Mouse (Mus musculus): ENCODE measurements around the gene 1700003E16Rik. TPM values are rescaled to one million over a fixed set of nuclear protein-coding genes. Genes with fewer than 3 reads are reported as not detected.
A peak's percentile ranks its signal among the peaks of the same experiment; 100 is the strongest.

Gene 1700003E16Rik
- total and polyA plus RNA-seq, 3 experiments: 0.15 to 0.50 TPM; not detected in 1

DNA sequence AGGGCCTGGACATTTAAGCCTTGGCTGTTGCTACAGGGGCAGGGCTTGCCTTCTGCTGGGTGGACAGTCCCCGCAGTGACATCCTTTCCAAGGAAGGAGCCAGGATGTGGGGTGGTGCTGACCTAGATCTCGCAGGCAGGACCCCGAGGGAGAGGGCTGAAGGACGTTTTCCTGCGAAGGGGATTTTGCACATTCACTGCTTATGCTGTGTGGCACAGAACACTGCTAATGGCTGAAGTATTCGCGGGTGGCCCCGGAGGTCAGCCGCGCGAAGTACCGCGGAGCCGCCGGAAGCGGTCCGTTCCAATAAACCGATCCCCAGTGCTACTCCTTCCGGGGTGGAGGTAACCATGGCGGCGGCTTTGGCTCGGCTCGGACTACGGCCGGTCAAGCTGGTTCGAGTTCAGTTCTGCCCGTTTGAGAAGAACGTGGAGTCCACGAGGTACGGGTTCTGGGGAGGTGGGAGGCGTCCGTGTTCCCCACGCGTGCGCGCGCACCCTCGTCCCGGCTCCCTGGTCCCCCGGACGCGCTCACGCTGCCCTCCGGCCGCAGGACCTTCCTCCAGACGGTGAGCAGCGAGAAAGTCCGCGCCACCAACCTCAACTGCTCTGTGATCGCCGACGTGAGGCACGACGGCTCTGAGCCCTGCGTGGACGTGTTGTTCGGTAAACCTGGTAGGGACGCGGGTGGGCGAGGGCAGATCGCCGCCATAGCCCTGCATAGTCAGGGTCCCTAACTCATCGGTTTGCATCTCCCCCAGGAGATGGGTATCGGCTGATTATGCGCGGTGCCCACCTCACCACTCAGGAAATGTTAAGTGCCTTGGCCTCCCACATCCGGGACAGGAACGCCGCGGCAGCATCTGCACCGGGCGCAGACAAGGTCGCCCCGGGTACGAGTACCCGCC is 47.2 kb upstream of the 1700003E16Rik start, which contains the start of gene Mrpl53 (continued):
- TF ChIP-seq MEF2A (IDR thresholded peaks at IDR 0.05; ENCODE audit: extremely low read depth, insufficient replicate concordance, low read depth, low read length, poor library complexity, severe bottlenecking) (no peak), ELF1 (IDR thresholded peaks at IDR 0.05; ENCODE audit: low read depth, low read length) (peak; percentile 55; the same call in 1 of the 2 replicates), ZC3H11A (IDR thresholded peaks at IDR 0.05; ENCODE audit: low read depth, low read length) (no peak), EP300 (IDR thresholded peaks at IDR 0.05; ENCODE audit: low read depth in 1 of 2, low read length in 2 of 2) (no peak), HCFC1 (IDR thresholded peaks at IDR 0.05; ENCODE audit: low read depth, low read length) (peak; percentile 95), MAFK (IDR thresholded peaks at IDR 0.05; ENCODE audit: borderline replicate concordance, low read depth, low read length) (no peak), POLR2AphosphoS2 (IDR thresholded peaks at IDR 0.05; ENCODE audit: low read length) (peak; percentile 90), KAT2A (conservative IDR thresholded peaks at IDR 0.05; ENCODE audit: low read depth, low read length) (no peak; the same call in 1 of the 2 replicates), RAD21 (IDR thresholded peaks at IDR 0.05; ENCODE audit: low read depth, low read length) (no peak), MYB (IDR thresholded peaks at IDR 0.05; ENCODE audit: low read depth, low read length) (no peak), SIN3A (IDR thresholded peaks at IDR 0.05; ENCODE audit: low read length) (0 out of 2 replicates have a peak, but pooled peaks have one; percentile 64), MAX (IDR thresholded peaks at IDR 0.05; ENCODE audit: low read length) (0 out of 2 replicates have a peak, but pooled peaks have one; percentile 39), TAL1 (IDR thresholded peaks at IDR 0.05; ENCODE audit: low read length) (no peak), USF1 (IDR thresholded peaks at IDR 0.05; ENCODE audit: low read depth, low read length) (no peak), CHD1 (IDR thresholded peaks at IDR 0.05; ENCODE audit: low read depth, low read length) (no peak), TBP (IDR thresholded peaks at IDR 0.05; ENCODE audit: low read depth, low read length) (peak; percentile 67), E2F4 (IDR thresholded peaks at IDR 0.05; ENCODE audit: borderline replicate concordance, low read depth, low read length) (no peak), ZMIZ1 (IDR thresholded peaks at IDR 0.05; ENCODE audit: low read depth, low read length) (no peak), TCF12 (IDR thresholded peaks at IDR 0.05; ENCODE audit: low read depth, low read length) (peak; percentile 53)

GRCm38 (mm10) chr6:83111510-83112136 is 44.6 kb upstream of the 1700003E16Rik start:
- Histone ChIP-seq H3K36me3 (ENCODE audit: control insufficient read depth in 1 of 2, insufficient read depth in 2 of 2, low read length in 2 of 2) (peaks cover 0 to 11% of the 10 kb centered on the region in 2 experiments; a peak in 3 of 4 replicates), H3K27ac (ENCODE audit: control insufficient read depth, low read depth, low read length) (no peak overlapping the region)

More at GRCm38 (mm10) chr6:83111510-83112136, 44.6 kb upstream of the 1700003E16Rik start:
- DNase-seq (ENCODE audit: low read depth, low spot score): no peak
- no peaks in the 10 kb centered on the region for H3K9me3 ChIP-seq (replicated peaks; ENCODE audit: insufficient read depth, low read length)
- peaks cover 0 to 3% of the 10 kb centered on the region in 2 experiments; a peak in 3 of 4 replicates for H3K4me1 ChIP-seq (ENCODE audit: control insufficient read depth in 1 of 2, insufficient read depth in 2 of 2, low read length in 2 of 2)
- no peaks in the 10 kb centered on the region for H3K27me3 ChIP-seq (ENCODE audit: control insufficient read depth in 1 of 2, insufficient read depth in 2 of 2, low read length in 2 of 2)
- H3K79me2 ChIP-seq (ENCODE audit: control insufficient read depth, insufficient read depth, low read length, poor library complexity): peaks cover 29% of the 10 kb centered on the region
- no peak overlapping the region for H3K4me3 ChIP-seq (ENCODE audit: control insufficient read depth in 1 of 2, insufficient read depth in 1 of 2, low read depth in 2 of 2, low read length in 2 of 2)
- TF ChIP-seq POLR2AphosphoS5 (IDR thresholded peaks at IDR 0.05; ENCODE audit: borderline replicate concordance, low read depth, low read length) (no peak), USF1 (IDR thresholded peaks at IDR 0.05; ENCODE audit: low read depth, low read length) (no peak), ZNF384 (IDR thresholded peaks at IDR 0.05; ENCODE audit: low read depth, low read length) (peak; percentile 78), CHD1 (IDR thresholded peaks at IDR 0.05; ENCODE audit: low read depth, low read length) (no peak), MYB (IDR thresholded peaks at IDR 0.05; ENCODE audit: low read depth, low read length) (no peak), HCFC1 (IDR thresholded peaks at IDR 0.05; ENCODE audit: low read depth, low read length) (no peak), TAL1 (IDR thresholded peaks at IDR 0.05; ENCODE audit: low read length) (peak; percentile 20; the same call in 1 of the 2 replicates), ZMIZ1 (IDR thresholded peaks at IDR 0.05; ENCODE audit: low read depth, low read length) (no peak), GATA1 (IDR thresholded peaks at IDR 0.05; ENCODE audit: low read depth, low read length) (no peak), RAD21 (IDR thresholded peaks at IDR 0.05; ENCODE audit: low read depth, low read length) (no peak), SMC3 (IDR thresholded peaks at IDR 0.05; ENCODE audit: low read depth, low read length) (no peak), CHD2 (IDR thresholded peaks at IDR 0.05; ENCODE audit: low read length) (no peak), ZKSCAN1 (IDR thresholded peaks at IDR 0.05; ENCODE audit: low read depth, low read length) (no peak), NRF1 (IDR thresholded peaks at IDR 0.05; ENCODE audit: insufficient read depth, low read depth, low read length, poor library complexity, severe bottlenecking) (no peak), ZC3H11A (IDR thresholded peaks at IDR 0.05; ENCODE audit: low read depth, low read length) (no peak), JUND (IDR thresholded peaks at IDR 0.05; ENCODE audit: low read depth, low read length) (no peak)
- H3K9ac ChIP-seq (ENCODE audit: control insufficient read depth, low read depth, low read length, poor library complexity, severe bottlenecking): no peak overlapping the region
